Mouse (Mus musculus) kidney, embryonic 14.5 days (tissue): ENCODE data around the gene Epb41l1. TPM values are rescaled to one million over a fixed set of nuclear protein-coding genes. Genes with fewer than 3 reads are reported as not detected.

ENCODE experiments used
- ATAC-seq: fragments of 200-750 bp; cut with Nextera tagmentation; 2 replicates; pipeline ENCODE4 v1.8.0; 2017; ENCODE audit warnings: moderate number of reproducible peaks, mild to moderate bottlenecking, moderate TSS enrichment, moderate library complexity; ENCODE audit not compliant: low FRiP score, low TSS enrichment
- H3K27ac ChIP-seq: fragments of 300-500 bp; sonication (generic); 2 replicates; pipeline ENCODE4 v1.5.1; 2014; ENCODE audit warnings: low read depth, mild to moderate bottlenecking, low read length, moderate library complexity, mixed read lengths
- H3K27me3 ChIP-seq: fragments of 300-500 bp; sonication (generic); 2 replicates; pipeline ENCODE4 v1.6.1; 2014; ENCODE audit warnings: mild to moderate bottlenecking, low read length; ENCODE audit not compliant: control insufficient read depth, insufficient read depth
- H3K36me3 ChIP-seq: fragments of 300-500 bp; sonication (generic); 2 replicates; pipeline ENCODE4 v1.6.1; 2014; ENCODE audit warnings: low read length, mixed read lengths; ENCODE audit not compliant: control insufficient read depth, insufficient read depth
- H3K4me1 ChIP-seq: fragments of 300-500 bp; sonication (generic); 2 replicates; pipeline ENCODE4 v1.6.1; 2014; ENCODE audit warnings: low read length, mixed read lengths; ENCODE audit not compliant: control insufficient read depth, insufficient read depth
- H3K4me2 ChIP-seq: fragments of 300-500 bp; sonication (generic); replicated peaks from 2 replicates; pipeline ENCODE4 v1.6.1; 2014; ENCODE audit warnings: low read depth, mild to moderate bottlenecking, low read length
- H3K4me3 ChIP-seq: fragments of 300-500 bp; sonication (generic); 2 replicates; pipeline ENCODE4 v1.5.1; 2014; ENCODE audit warnings: mild to moderate bottlenecking, low read length
- H3K9ac ChIP-seq: fragments of 300-500 bp; sonication (generic); 2 replicates; pipeline ENCODE4 v1.6.1; 2014; ENCODE audit warnings: low read depth, mild to moderate bottlenecking, low read length, moderate library complexity
- H3K9me3 ChIP-seq: fragments of 300-500 bp; sonication (generic); 2 replicates; pipeline ENCODE4 v1.6.1; 2016; ENCODE audit warnings: low read length; ENCODE audit not compliant: control insufficient read depth
- WGBS: fragments of 180-500 bp; shearing (Covaris S2); extraction: QIAGEN DNeasy Blood & Tissue Kit; methylation state at CpG from one replicate; pipeline ENCODE4 v1.1.7; 2014; 5-methylcytosine and 5-hydroxymethylcytosine counted together
- polyA plus RNA-seq: library from polyadenylated mRNA; unstranded; fragments of >200 nt; fragmentation: Nextera tagmentation; extraction: Ambion mirVana; gene quantifications from 2 replicates; pipeline ENCODE4 v1.2.1, GENCODE M21; 2014

Epb41l1 gene
- polyA plus RNA-seq, 1 experiment from 2014 or later = 2.5 TPM

DNA sequence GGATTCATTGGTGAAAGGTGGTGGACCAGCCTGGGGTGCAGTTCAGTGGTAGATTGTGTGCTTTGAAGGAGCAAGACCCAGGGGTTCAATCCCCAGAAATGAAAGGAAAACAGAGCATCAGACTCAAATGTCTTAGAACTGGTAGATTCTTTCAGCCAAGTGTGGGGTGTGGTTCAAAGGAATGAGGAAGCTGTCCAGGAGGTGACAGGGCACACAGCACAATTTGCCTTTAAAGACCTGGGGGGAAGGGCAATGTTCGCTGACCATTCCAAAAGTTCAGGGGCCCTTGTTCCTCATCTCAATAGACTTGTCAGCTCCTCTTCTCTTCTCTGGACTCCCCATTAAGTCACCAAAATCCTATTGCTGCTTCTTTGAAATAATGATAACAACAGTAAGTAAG is 3.5 kb upstream of the Epb41l1 start:
- no peaks in the 10 kb centered on the region for H3K9me3 ChIP-seq
- ATAC-seq = no peak
- peaks cover 22% of the 10 kb centered on the region for H3K27me3 ChIP-seq
- H3K4me3 ChIP-seq = no peak overlapping the region
- 52% methylated on average over 1 of the region's 1 CpGs for WGBS
- H3K4me2 ChIP-seq = no peak overlapping the region
- no peak overlapping the region for H3K9ac ChIP-seq
- H3K27ac ChIP-seq = no peak overlapping the region
- peaks cover 13% of the 10 kb centered on the region for H3K4me1 ChIP-seq
- no peaks in the 10 kb centered on the region for H3K36me3 ChIP-seq

GRCm38 (mm10) chr2:156418467-156418866 is 2.2 kb upstream of the Epb41l1 start:
- Histone ChIP-seq H3K4me3 (no peak overlapping the region), H3K27me3 (peaks cover 28% of the 10 kb centered on the region), H3K36me3 (no peaks in the 10 kb centered on the region), H3K27ac (no peak overlapping the region), H3K4me1 (peaks cover 13% of the 10 kb centered on the region), H3K4me2 (no peak overlapping the region), H3K9me3 (no peaks in the 10 kb centered on the region), H3K9ac (no peak overlapping the region)
- ATAC-seq = no peak
- 76% methylated on average over 5 of the region's 5 CpGs for WGBS

DNA sequence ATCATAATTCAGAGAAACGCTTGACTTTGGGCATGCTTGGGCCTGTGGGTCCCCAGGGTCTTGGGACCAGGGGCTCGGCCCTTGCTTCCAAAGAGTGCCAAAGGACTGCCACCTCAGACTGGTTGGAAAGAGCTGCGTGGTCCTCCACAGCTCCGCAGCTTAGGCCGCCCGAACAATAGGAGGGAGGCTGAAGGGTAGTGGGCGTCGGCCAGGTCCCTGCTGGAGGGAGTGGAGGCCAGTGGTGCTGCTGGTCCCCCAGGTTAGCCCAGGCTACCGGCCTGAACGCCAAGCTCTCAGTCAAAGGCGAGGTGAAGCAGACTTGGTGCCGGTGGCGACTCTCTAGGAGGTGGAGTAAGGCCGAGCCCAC is 399 bp upstream of the Epb41l1 start:
- Histone ChIP-seq H3K9ac (peak overlapping the region; percentile 64), H3K27me3 (peaks cover 38% of the 10 kb centered on the region)
- WGBS = 12% methylated on average over 14 of the region's 14 CpGs

DNA sequence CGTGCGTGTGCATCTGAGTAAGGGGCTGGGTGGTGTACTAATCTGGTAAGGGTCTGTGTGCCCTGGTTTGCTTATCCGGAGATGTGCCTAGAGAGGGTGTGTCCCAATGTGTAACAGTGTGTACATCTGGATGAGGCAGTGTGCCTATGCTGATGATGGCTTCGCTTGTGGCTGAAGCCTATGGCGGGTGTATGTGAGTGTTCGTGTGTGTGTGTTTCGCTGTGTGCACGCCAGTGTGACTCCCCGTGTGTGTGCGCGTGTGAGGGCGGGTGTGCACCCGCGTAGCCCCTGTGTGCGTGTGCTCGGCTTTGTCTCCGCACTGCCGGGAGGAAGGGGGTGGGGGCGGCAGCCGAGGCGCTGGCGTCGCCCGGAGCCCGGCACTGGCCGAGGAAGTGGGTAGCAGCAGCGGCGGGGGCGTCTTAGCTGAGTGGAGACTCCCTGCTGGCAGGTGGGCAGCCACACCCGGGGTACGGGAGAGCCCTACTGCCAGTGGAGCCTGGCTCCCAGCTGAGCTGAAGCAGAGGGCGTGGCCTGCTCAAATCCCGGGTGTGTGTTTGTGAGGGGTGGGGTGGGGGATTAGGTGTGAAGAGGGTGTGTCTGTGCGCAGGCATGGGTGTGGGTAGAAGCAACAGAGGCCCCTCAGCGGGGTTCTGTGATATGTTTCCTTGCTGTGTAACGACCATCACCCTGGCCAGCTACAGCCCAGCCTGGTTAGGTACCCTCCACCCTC is 837 bp downstream of the Epb41l1 start:
- peak overlapping the region; percentile 100 for H3K4me2 ChIP-seq
- H3K27me3 ChIP-seq = peaks cover 38% of the 10 kb centered on the region
- no peak overlapping the region for H3K27ac ChIP-seq
- H3K9me3 ChIP-seq = no peaks in the 10 kb centered on the region
- H3K9ac ChIP-seq = peak overlapping the region; percentile 64
- peak overlapping the region; percentile 64 for H3K4me3 ChIP-seq
- WGBS = under 1% methylated on average over 36 of the region's 36 CpGs
- ATAC-seq = peak; percentile 72
- no peaks in the 10 kb centered on the region for H3K36me3 ChIP-seq
- peaks cover 13% of the 10 kb centered on the region for H3K4me1 ChIP-seq

More for the DNA sequence above, 399 bp upstream of the Epb41l1 start:
- H3K4me1 ChIP-seq = peaks cover 13% of the 10 kb centered on the region
- no peaks in the 10 kb centered on the region for H3K9me3 ChIP-seq
- peak overlapping the region; percentile 100 for H3K4me2 ChIP-seq
- H3K27ac ChIP-seq = no peak overlapping the region
- peak; percentile 17; the same call in 1 of the 2 replicates for ATAC-seq
- peak overlapping the region; percentile 64 for H3K4me3 ChIP-seq
- no peaks in the 10 kb centered on the region for H3K36me3 ChIP-seq

- peaks cover 13% of the 10 kb centered on the region for H3K4me1 ChIP-seq
- H3K9ac ChIP-seq = no peak overlapping the region
- no peaks in the 10 kb centered on the region for H3K36me3 ChIP-seq
- no peak overlapping the region for H3K4me3 ChIP-seq
- no peak for ATAC-seq
- WGBS = 10% methylated on average over 8 of the region's 8 CpGs
- peaks cover 38% of the 10 kb centered on the region for H3K27me3 ChIP-seq
- H3K4me2 ChIP-seq = no peak overlapping the region
- H3K9me3 ChIP-seq = no peaks in the 10 kb centered on the region
- no peak overlapping the region for H3K27ac ChIP-seq
Measured at GRCm38 (mm10) chr2:156422631-156423030, 1.9 kb downstream of the Epb41l1 start.

DNA sequence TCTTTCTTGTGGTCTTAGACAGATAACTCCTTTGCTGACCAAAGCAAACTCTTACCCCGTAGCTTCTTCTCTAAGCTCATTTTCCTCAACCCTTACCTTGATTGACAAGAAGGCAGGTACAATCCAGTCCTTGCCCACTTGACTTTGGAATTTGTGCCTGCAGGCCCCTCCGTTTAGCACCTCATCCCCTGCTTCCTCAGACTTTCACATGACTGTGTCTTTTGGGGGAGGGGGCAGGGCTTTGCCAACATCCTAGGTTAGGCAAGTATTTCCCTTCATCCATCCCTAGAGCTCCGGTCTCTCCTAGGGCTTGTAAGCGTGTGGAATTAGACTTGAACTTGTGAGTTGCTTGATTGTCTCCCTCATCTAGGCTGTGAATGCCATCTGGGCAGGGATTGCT is 3.0 kb downstream of the Epb41l1 start:
- H3K4me3 ChIP-seq = no peak overlapping the region
- H3K4me2 ChIP-seq = no peak overlapping the region
- no peak overlapping the region for H3K9ac ChIP-seq
- WGBS = 78% methylated on average over 4 of the region's 4 CpGs
- H3K9me3 ChIP-seq = no peaks in the 10 kb centered on the region
- H3K4me1 ChIP-seq = peaks cover 13% of the 10 kb centered on the region
- ATAC-seq = no peak
- no peaks in the 10 kb centered on the region for H3K36me3 ChIP-seq
- H3K27me3 ChIP-seq = peaks cover 38% of the 10 kb centered on the region
- no peak overlapping the region for H3K27ac ChIP-seq

DNA sequence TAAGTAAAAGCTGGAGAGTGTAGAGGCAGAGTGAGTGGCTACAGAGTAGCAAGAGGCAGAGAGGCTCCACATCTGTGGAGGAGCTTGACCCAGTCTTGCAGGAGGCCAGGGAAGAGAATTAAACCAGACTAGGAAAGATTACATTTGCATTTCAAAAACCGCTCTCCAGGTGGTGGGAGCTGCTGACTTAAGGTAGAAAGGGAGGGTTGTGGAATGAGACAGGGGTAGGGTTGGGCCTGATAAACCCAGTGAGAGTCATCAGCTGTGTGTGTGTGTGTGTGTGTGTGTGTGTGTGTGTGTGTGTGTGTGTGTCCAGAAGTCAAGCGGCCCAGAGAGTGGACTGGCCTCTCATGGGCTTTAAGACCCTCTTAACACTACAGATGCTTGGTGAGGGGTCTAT is 4.9 kb downstream of the Epb41l1 start:
- H3K27ac ChIP-seq = no peak overlapping the region
- H3K4me1 ChIP-seq = peaks cover 9% of the 10 kb centered on the region
- no peaks in the 10 kb centered on the region for H3K36me3 ChIP-seq
- 41% methylated on average over 2 of the region's 2 CpGs for WGBS
- no peak overlapping the region for H3K9ac ChIP-seq
- no peak overlapping the region for H3K4me2 ChIP-seq
- H3K4me3 ChIP-seq = no peak overlapping the region
- H3K9me3 ChIP-seq = no peaks in the 10 kb centered on the region
- ATAC-seq = no peak
- H3K27me3 ChIP-seq = peaks cover 27% of the 10 kb centered on the region

- no peaks in the 10 kb centered on the region for H3K9me3 ChIP-seq
- H3K4me1 ChIP-seq = peaks cover 7% of the 10 kb centered on the region; the same call in 1 of the 2 replicates
- H3K36me3 ChIP-seq = no peaks in the 10 kb centered on the region
- H3K4me2 ChIP-seq = no peak overlapping the region
- H3K9ac ChIP-seq = no peak overlapping the region
- no peak for ATAC-seq
- no peak overlapping the region for H3K4me3 ChIP-seq
- 72% methylated on average over 4 of the region's 4 CpGs for WGBS
- H3K27ac ChIP-seq = no peak overlapping the region
- peaks cover 24% of the 10 kb centered on the region for H3K27me3 ChIP-seq
Measured at GRCm38 (mm10) chr2:156426151-156426550, 5.4 kb downstream of the Epb41l1 start.

GRCm38 (mm10) chr2:156429836-156430235 is 9.1 kb downstream of the Epb41l1 start:
- Histone ChIP-seq H3K4me2 (no peak overlapping the region), H3K27ac (no peak overlapping the region), H3K4me3 (no peak overlapping the region), H3K9ac (no peak overlapping the region), H3K27me3 (no peaks in the 10 kb centered on the region), H3K9me3 (no peaks in the 10 kb centered on the region), H3K36me3 (no peaks in the 10 kb centered on the region), H3K4me1 (peaks cover 17% of the 10 kb centered on the region; the same call in 1 of the 2 replicates)
- 52% methylated on average over 10 of the region's 10 CpGs for WGBS
- no peak for ATAC-seq
